Mouse (Mus musculus): ENCODE data around the gene Agpat4. TPM values are rescaled to one million over a fixed set of nuclear protein-coding genes. Genes with fewer than 3 reads are reported as not detected.
A peak's percentile ranks its signal among the peaks of the same experiment; 100 is the strongest.
"Not testable (repeated sequence)": the region's sequence is repeated elsewhere in the genome, so short reads cannot be mapped to it uniquely, and the experiment has no call there.

The Agpat4 gene
- polyA plus RNA-seq, 1 experiment from 2014 or later: 17.7 TPM

DNA sequence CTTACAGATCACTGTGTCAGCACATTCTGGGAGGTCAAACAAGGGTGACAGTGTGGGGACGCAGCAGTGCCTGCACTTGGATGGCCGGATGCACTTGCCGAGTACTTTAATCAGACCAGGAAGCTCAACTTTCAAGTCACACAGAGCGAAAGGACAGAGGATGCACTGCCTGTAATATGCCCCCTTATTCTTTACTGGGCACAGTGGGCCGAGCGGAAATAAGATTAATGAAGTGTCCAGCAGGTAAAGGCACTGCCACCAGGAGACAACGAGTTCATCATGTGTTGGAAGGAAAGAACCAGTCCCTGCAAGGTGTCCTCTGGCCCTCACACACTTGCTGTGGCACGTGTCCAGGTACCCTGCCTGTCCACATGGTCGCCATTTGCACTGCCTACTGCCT lies 105.6 kb downstream of the Agpat4 start:
- DNase-seq (ENCODE audit: low spot score) (no peak), ATAC-seq (replicated peaks; ENCODE audit: low FRiP score, low TSS enrichment, low read depth) (0 out of 2 replicates have a peak, but pooled peaks have one; percentile 37)
- H3K36me3 ChIP-seq (ENCODE audit: control insufficient read depth, insufficient read depth, low read length): peaks cover 75% of the 10 kb centered on the region

DNA sequence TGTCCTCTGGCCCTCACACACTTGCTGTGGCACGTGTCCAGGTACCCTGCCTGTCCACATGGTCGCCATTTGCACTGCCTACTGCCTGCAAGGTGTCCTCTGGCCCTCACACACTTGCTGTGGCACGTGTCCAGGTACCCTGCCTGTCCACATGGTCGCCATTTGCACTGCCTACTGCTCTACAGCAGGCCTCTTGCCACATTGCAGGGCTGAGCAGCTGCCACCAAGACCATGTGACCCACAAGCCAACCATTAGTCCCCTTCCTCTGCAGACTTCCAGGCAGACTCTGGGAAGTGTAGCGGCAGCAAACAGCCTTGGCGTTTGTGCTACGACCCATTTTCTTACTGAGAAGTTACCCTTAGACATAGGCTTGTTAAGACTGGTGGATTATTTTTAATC lies 106.0 kb downstream of the Agpat4 start:
- H3K27me3 ChIP-seq (replicated peaks; ENCODE audit: control insufficient read depth, insufficient read depth, low read length); H3K27ac ChIP-seq (ENCODE audit: low read depth); H3K9ac ChIP-seq (ENCODE audit: low read length); H3K9me3 ChIP-seq (ENCODE audit: control insufficient read depth, low read length); H3K4me3 ChIP-seq (ENCODE audit: low read depth, low read length); DNase-seq (ENCODE audit: low spot score); H3K4me1 ChIP-seq (replicated peaks; ENCODE audit: control insufficient read depth, insufficient read depth, low read length); ATAC-seq (replicated peaks; ENCODE audit: low FRiP score, low TSS enrichment, low read depth); H3K4me2 ChIP-seq (ENCODE audit: low read length): not testable (repeated sequence)
- H3K36me3 ChIP-seq (ENCODE audit: control insufficient read depth, insufficient read depth, low read length): peaks cover 75% of the 10 kb centered on the region
- WGBS: 88% methylated on average over 5 of the region's 7 CpGs

More for the DNA sequence above, 105.6 kb downstream of the Agpat4 start:
- H3K9me3 ChIP-seq (ENCODE audit: control insufficient read depth, low read length): no peaks in the 10 kb centered on the region
- no peak overlapping the region for H3K4me3 ChIP-seq (ENCODE audit: low read depth, low read length)
- no peaks in the 10 kb centered on the region for H3K4me1 ChIP-seq (replicated peaks; ENCODE audit: control insufficient read depth, insufficient read depth, low read length)
- 79% methylated on average over 8 of the region's 9 CpGs for WGBS
- no peaks in the 10 kb centered on the region for H3K27me3 ChIP-seq (replicated peaks; ENCODE audit: control insufficient read depth, insufficient read depth, low read length)
- H3K9ac ChIP-seq (ENCODE audit: low read length): no peak overlapping the region
- no peak overlapping the region for H3K27ac ChIP-seq (ENCODE audit: low read depth)
- no peak overlapping the region for H3K4me2 ChIP-seq (ENCODE audit: low read length)

- no peak for DNase-seq (ENCODE audit: low spot score)
- no peak for ATAC-seq (replicated peaks; ENCODE audit: low FRiP score, low TSS enrichment, low read depth)
- H3K27me3 ChIP-seq (replicated peaks; ENCODE audit: control insufficient read depth, insufficient read depth, low read length): no peaks in the 10 kb centered on the region
- no peak overlapping the region for H3K27ac ChIP-seq (ENCODE audit: low read depth)
- no peaks in the 10 kb centered on the region for H3K4me1 ChIP-seq (replicated peaks; ENCODE audit: control insufficient read depth, insufficient read depth, low read length)
- H3K36me3 ChIP-seq (ENCODE audit: control insufficient read depth, insufficient read depth, low read length): peaks cover 75% of the 10 kb centered on the region
- no peaks in the 10 kb centered on the region for H3K9me3 ChIP-seq (ENCODE audit: control insufficient read depth, low read length)
- H3K4me3 ChIP-seq (ENCODE audit: low read depth, low read length): no peak overlapping the region
- H3K4me2 ChIP-seq (ENCODE audit: low read length): no peak overlapping the region
- 29% methylated on average over 1 of the region's 1 CpGs for WGBS
- no peak overlapping the region for H3K9ac ChIP-seq (ENCODE audit: low read length)
Measured at GRCm38 (mm10) chr17:12225227-12225626, 106.7 kb downstream of the Agpat4 start.

DNA sequence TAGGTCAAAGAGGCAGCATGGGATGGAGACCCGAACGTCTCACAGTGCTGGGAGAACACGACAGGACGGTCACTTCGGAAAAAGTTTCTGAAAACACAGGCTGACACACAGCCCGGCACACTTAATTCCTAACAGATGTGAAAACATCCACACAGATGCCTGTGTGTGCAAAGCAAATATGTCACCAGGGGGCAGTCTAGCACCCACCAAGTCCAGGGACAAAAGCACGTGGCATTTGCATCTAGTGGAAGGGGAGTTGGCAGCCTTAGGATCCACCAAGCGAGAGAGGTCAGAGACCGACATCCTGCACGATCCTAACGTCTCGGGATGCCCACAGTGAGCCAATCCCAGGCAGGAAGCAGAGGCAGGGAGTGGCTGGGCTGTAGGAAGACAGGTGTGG lies 108.0 kb downstream of the Agpat4 start:
- peaks cover 75% of the 10 kb centered on the region for H3K36me3 ChIP-seq (ENCODE audit: control insufficient read depth, insufficient read depth, low read length)
- H3K27ac ChIP-seq (ENCODE audit: low read depth): no peak overlapping the region
- DNase-seq (ENCODE audit: low spot score) (no peak), ATAC-seq (replicated peaks; ENCODE audit: low FRiP score, low TSS enrichment, low read depth) (no peak)
- H3K9ac ChIP-seq (ENCODE audit: low read length): no peak overlapping the region
- no peaks in the 10 kb centered on the region for H3K9me3 ChIP-seq (ENCODE audit: control insufficient read depth, low read length)
- WGBS: 66% methylated on average over 12 of the region's 12 CpGs
- no peaks in the 10 kb centered on the region for H3K27me3 ChIP-seq (replicated peaks; ENCODE audit: control insufficient read depth, insufficient read depth, low read length)
- no peaks in the 10 kb centered on the region for H3K4me1 ChIP-seq (replicated peaks; ENCODE audit: control insufficient read depth, insufficient read depth, low read length)
- no peak overlapping the region for H3K4me3 ChIP-seq (ENCODE audit: low read depth, low read length)
- no peak overlapping the region for H3K4me2 ChIP-seq (ENCODE audit: low read length)

DNA sequence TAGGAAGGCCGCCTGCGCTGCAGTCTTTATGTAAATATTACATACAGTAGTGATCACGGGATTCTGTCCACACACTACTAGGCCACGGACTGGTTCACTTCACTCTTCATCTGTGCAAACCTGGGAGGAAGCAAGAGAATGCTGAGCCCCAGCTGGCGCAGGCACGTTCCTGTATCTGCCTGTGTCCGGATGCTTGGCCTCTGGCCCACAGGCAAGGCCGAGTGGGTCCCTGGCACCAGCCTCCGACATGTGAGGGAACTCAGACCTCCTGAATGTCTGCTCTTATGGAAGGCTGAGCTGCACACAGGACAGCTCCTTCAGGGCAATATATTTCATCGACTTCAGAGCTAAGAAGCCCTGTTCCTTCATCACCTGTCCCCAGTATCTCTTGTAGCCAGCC lies 109.5 kb downstream of the Agpat4 start:
- H3K27me3 ChIP-seq (replicated peaks; ENCODE audit: control insufficient read depth, insufficient read depth, low read length): no peaks in the 10 kb centered on the region
- ATAC-seq (replicated peaks; ENCODE audit: low FRiP score, low TSS enrichment, low read depth) (no peak), DNase-seq (ENCODE audit: low spot score) (no peak)
- H3K4me3 ChIP-seq (ENCODE audit: low read depth, low read length): no peak overlapping the region
- H3K27ac ChIP-seq (ENCODE audit: low read depth): no peak overlapping the region
- H3K4me2 ChIP-seq (ENCODE audit: low read length): no peak overlapping the region
- no peak overlapping the region for H3K9ac ChIP-seq (ENCODE audit: low read length)
- 80% methylated on average over 10 of the region's 10 CpGs for WGBS
- H3K9me3 ChIP-seq (ENCODE audit: control insufficient read depth, low read length): no peaks in the 10 kb centered on the region
- H3K4me1 ChIP-seq (replicated peaks; ENCODE audit: control insufficient read depth, insufficient read depth, low read length): no peaks in the 10 kb centered on the region
- H3K36me3 ChIP-seq (ENCODE audit: control insufficient read depth, insufficient read depth, low read length): peaks cover 78% of the 10 kb centered on the region

GRCm38 (mm10) chr17:12228471-12228870 lies 110.0 kb downstream of the Agpat4 start:
- Histone ChIP-seq H3K4me3 (ENCODE audit: low read depth, low read length) (no peak overlapping the region), H3K27me3 (replicated peaks; ENCODE audit: control insufficient read depth, insufficient read depth, low read length) (no peaks in the 10 kb centered on the region), H3K9me3 (ENCODE audit: control insufficient read depth, low read length) (no peaks in the 10 kb centered on the region), H3K9ac (ENCODE audit: low read length) (no peak overlapping the region), H3K36me3 (ENCODE audit: control insufficient read depth, insufficient read depth, low read length) (peaks cover 80% of the 10 kb centered on the region), H3K4me1 (replicated peaks; ENCODE audit: control insufficient read depth, insufficient read depth, low read length) (no peaks in the 10 kb centered on the region), H3K4me2 (ENCODE audit: low read length) (no peak overlapping the region), H3K27ac (ENCODE audit: low read depth) (no peak overlapping the region)
- 83% methylated on average over 7 of the region's 7 CpGs for WGBS
- no peak for DNase-seq (ENCODE audit: low spot score)
- ATAC-seq (replicated peaks; ENCODE audit: low FRiP score, low TSS enrichment, low read depth): no peak

- no peak overlapping the region for H3K27ac ChIP-seq (ENCODE audit: low read depth)
- no peaks in the 10 kb centered on the region for H3K4me1 ChIP-seq (replicated peaks; ENCODE audit: control insufficient read depth, insufficient read depth, low read length)
- H3K9ac ChIP-seq (ENCODE audit: low read length): no peak overlapping the region
- H3K4me3 ChIP-seq (ENCODE audit: low read depth, low read length): no peak overlapping the region
- WGBS: 90% methylated on average over 9 of the region's 9 CpGs
- H3K9me3 ChIP-seq (ENCODE audit: control insufficient read depth, low read length): no peaks in the 10 kb centered on the region
- no peaks in the 10 kb centered on the region for H3K27me3 ChIP-seq (replicated peaks; ENCODE audit: control insufficient read depth, insufficient read depth, low read length)
- DNase-seq (ENCODE audit: low spot score) (no peak), ATAC-seq (replicated peaks; ENCODE audit: low FRiP score, low TSS enrichment, low read depth) (no peak)
- H3K4me2 ChIP-seq (ENCODE audit: low read length): no peak overlapping the region
- H3K36me3 ChIP-seq (ENCODE audit: control insufficient read depth, insufficient read depth, low read length): peaks cover 90% of the 10 kb centered on the region
Measured at GRCm38 (mm10) chr17:12229756-12230155, 111.3 kb downstream of the Agpat4 start.

GRCm38 (mm10) chr17:12230167-12230566 lies 111.7 kb downstream of the Agpat4 start:
- DNase-seq (ENCODE audit: low spot score) (no peak), ATAC-seq (replicated peaks; ENCODE audit: low FRiP score, low TSS enrichment, low read depth) (no peak)
- Histone ChIP-seq H3K4me1 (replicated peaks; ENCODE audit: control insufficient read depth, insufficient read depth, low read length) (no peaks in the 10 kb centered on the region), H3K27me3 (replicated peaks; ENCODE audit: control insufficient read depth, insufficient read depth, low read length) (no peaks in the 10 kb centered on the region), H3K9me3 (ENCODE audit: control insufficient read depth, low read length) (no peaks in the 10 kb centered on the region), H3K4me2 (ENCODE audit: low read length) (no peak overlapping the region), H3K27ac (ENCODE audit: low read depth) (no peak overlapping the region), H3K9ac (ENCODE audit: low read length) (no peak overlapping the region), H3K4me3 (ENCODE audit: low read depth, low read length) (no peak overlapping the region), H3K36me3 (ENCODE audit: control insufficient read depth, insufficient read depth, low read length) (peaks cover 91% of the 10 kb centered on the region)
- 84% methylated on average over 6 of the region's 6 CpGs for WGBS

GRCm38 (mm10) chr17:12231087-12231486 lies 112.6 kb downstream of the Agpat4 start:
- Histone ChIP-seq H3K27me3 (replicated peaks; ENCODE audit: control insufficient read depth, insufficient read depth, low read length) (no peaks in the 10 kb centered on the region), H3K27ac (ENCODE audit: low read depth) (no peak overlapping the region), H3K9me3 (ENCODE audit: control insufficient read depth, low read length) (no peaks in the 10 kb centered on the region), H3K4me1 (replicated peaks; ENCODE audit: control insufficient read depth, insufficient read depth, low read length) (no peaks in the 10 kb centered on the region), H3K9ac (ENCODE audit: low read length) (no peak overlapping the region), H3K4me2 (ENCODE audit: low read length) (no peak overlapping the region), H3K36me3 (ENCODE audit: control insufficient read depth, insufficient read depth, low read length) (peaks cover 93% of the 10 kb centered on the region), H3K4me3 (ENCODE audit: low read depth, low read length) (no peak overlapping the region)
- DNase-seq (ENCODE audit: low spot score): no peak
- ATAC-seq (replicated peaks; ENCODE audit: low FRiP score, low TSS enrichment, low read depth): 0 out of 2 replicates have a peak, but pooled peaks have one; percentile 17
- 75% methylated on average over 7 of the region's 7 CpGs for WGBS

Measured in intestine, embryonic 14.5 days (tissue).